Mouse (Mus musculus): Measurements from ENCODE around the gene Fzd4. TPM values are rescaled to one million over a fixed set of nuclear protein-coding genes. Genes with fewer than 3 reads are reported as not detected.

The Fzd4 gene
- under 1 TPM in 1 of 2 experiments, not detected in 1; 0.02 TPM for polyA plus RNA-seq (2017; shearing (Covaris generic))

DNA sequence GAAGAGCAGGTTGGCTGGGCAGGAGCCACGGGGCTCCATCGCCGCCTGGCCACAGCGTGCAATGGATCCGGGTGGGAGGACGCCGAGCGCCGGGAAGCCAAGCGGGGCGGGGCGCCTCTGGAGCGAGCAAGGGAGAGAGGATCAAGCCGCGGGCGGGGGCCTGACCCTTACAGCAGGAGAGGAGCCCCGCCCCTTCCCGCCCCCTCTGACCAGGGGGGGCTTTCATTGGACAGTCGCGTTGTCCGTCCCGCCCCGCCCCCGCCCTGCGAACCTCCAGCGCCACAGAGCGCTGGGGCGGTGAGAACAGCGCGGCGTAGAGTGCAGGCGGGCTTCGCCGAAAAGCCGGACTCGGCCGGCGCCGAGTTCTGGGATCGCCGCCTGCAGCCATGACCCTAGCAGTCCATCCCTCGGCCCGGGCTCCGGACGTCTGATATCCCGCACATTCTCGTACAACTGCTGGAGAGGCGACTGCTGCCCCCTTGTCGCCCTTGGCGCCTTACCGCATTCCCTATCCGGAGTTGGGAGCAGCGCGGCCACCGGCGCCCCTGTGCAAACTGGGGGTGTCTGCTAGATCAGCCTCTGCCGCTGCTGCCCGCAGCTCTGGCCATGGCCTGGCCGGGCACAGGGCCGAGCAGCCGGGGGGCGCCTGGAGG lies at the start of gene Fzd4, which contains the start of gene Tmem135:
Gene Fzd4 (plus strand): TSS at position 275 of the 653 bp plus-strand sequence.
Gene Tmem135 (minus strand): TSS at position 142 of the 653 bp plus-strand sequence.

Other genes with a start within 250 kb of the Fzd4 start
- gene Tmem135, start 133 bp upstream of the Fzd4 start, polyA plus RNA-seq (2017; shearing (Covaris generic)), result 10 to 100 TPM; 43.4 to 44.4 TPM
- under 1 TPM; 0.10 to 0.67 TPM for gene Prss23, start 122.8 kb downstream of the Fzd4 start, polyA plus RNA-seq (2017; shearing (Covaris generic))
- gene Me3, start 228.0 kb downstream of the Fzd4 start, polyA plus RNA-seq (2017; shearing (Covaris generic)), result 1 to 10 TPM in 1 of 2 experiments, under 1 TPM in 1; 0.46 to 2.3 TPM